Mouse (Mus musculus): ENCODE data around the gene Arnt2.

The Arnt2 gene

GRCm38 (mm10) chr7:84227652-84228051, 182.3 kb downstream of the Arnt2 start:
- no peak for DNase-seq

GRCm38 (mm10) chr7:84226909-84227308, 183.1 kb downstream of the Arnt2 start:
- no peak for DNase-seq

- DNase-seq = no peak
These were observed 197.9 kb downstream of the Arnt2 start for GRCm38 (mm10) chr7:84212112-84212511.

GRCm38 (mm10) chr7:84210585-84211291, 199.2 kb downstream of the Arnt2 start:
- no peak for DNase-seq

GRCm38 (mm10) chr7:84203981-84204380, 206.0 kb downstream of the Arnt2 start:
- no peak for DNase-seq

- no peak for DNase-seq
These were observed 208.6 kb downstream of the Arnt2 start for GRCm38 (mm10) chr7:84201151-84202068.

- no peak for DNase-seq
These were observed 212.6 kb downstream of the Arnt2 start for GRCm38 (mm10) chr7:84197208-84197860.
